Mouse (Mus musculus) adrenal gland, adult (tissue): ENCODE data around the gene Nlgn1.

Experiments
- DNase-seq, 2 experiments: peaks; one replicate each; pipeline ENCODE4 v3.0.0; 2022 to 2023; ENCODE audit warnings: low spot score in 1 of 2; ENCODE audit not compliant: inconsistent age in 2 of 2

Nlgn1 gene

GRCm38 (mm10) chr3:26095551-26095950 lies 236.7 kb downstream of the Nlgn1 start:
- peak; percentile 4 to 53 for DNase-seq

- no peak for DNase-seq
Measured at GRCm38 (mm10) chr3:26069366-26069765, 262.9 kb downstream of the Nlgn1 start.

- no peak for DNase-seq
Measured at GRCm38 (mm10) chr3:26050769-26051168, 281.5 kb downstream of the Nlgn1 start.

- DNase-seq, result no peak
Measured at GRCm38 (mm10) chr3:26042966-26043365, 289.3 kb downstream of the Nlgn1 start.

- DNase-seq, result no peak
Measured at GRCm38 (mm10) chr3:26039696-26040095, 292.6 kb downstream of the Nlgn1 start.

- no peak for DNase-seq
Measured at GRCm38 (mm10) chr3:26026025-26026424, 306.2 kb downstream of the Nlgn1 start.

GRCm38 (mm10) chr3:26023217-26023616 lies 309.0 kb downstream of the Nlgn1 start:
- no peak for DNase-seq

- no peak for DNase-seq
Measured at GRCm38 (mm10) chr3:26021632-26022184, 310.6 kb downstream of the Nlgn1 start.

- no peak for DNase-seq
Measured at GRCm38 (mm10) chr3:26011310-26012078, 320.8 kb downstream of the Nlgn1 start.

- no peak for DNase-seq
Measured at GRCm38 (mm10) chr3:26002863-26003608, 329.2 kb downstream of the Nlgn1 start.

GRCm38 (mm10) chr3:26002367-26002766 lies 329.9 kb downstream of the Nlgn1 start:
- DNase-seq, result no peak

- no peak for DNase-seq
Measured at GRCm38 (mm10) chr3:25967546-25967945, 364.7 kb downstream of the Nlgn1 start.

GRCm38 (mm10) chr3:25964237-25964636 lies 368.0 kb downstream of the Nlgn1 start:
- no peak for DNase-seq

GRCm38 (mm10) chr3:25963568-25963967 lies 368.7 kb downstream of the Nlgn1 start:
- DNase-seq, result no peak

- no peak for DNase-seq
Measured at GRCm38 (mm10) chr3:25916535-25916934, 415.7 kb downstream of the Nlgn1 start.

- DNase-seq, result no peak
Measured at GRCm38 (mm10) chr3:25914365-25915065, 417.7 kb downstream of the Nlgn1 start.

- no peak for DNase-seq
Measured at GRCm38 (mm10) chr3:25903140-25903809, 429.0 kb downstream of the Nlgn1 start.

- DNase-seq, result no peak
Measured at GRCm38 (mm10) chr3:25897456-25897855, 434.8 kb downstream of the Nlgn1 start.

- DNase-seq, result no peak
Measured at GRCm38 (mm10) chr3:25884797-25885196, 447.5 kb downstream of the Nlgn1 start.

GRCm38 (mm10) chr3:25869161-25869560 lies 463.1 kb downstream of the Nlgn1 start:
- no peak for DNase-seq

- no peak for DNase-seq
Measured at GRCm38 (mm10) chr3:25858384-25858783, 473.9 kb downstream of the Nlgn1 start.
